Mouse (Mus musculus): ENCODE measurements at regions not wholly inside any gene's neighbourhood (a gene's known extent, or its start where the extent isn't known, plus 50 kb on each side); places are given as distances from the start of the nearest gene placed in this dataset.

GRCm38 (mm10) chr13:111194337-111194736 is 60.5 kb upstream of the Actbl2 start:
- peak overlapping the region; percentile 54 for H3K27ac ChIP-seq (ENCODE audit: insufficient read depth, low read depth, low read length)
- H3K4me1 ChIP-seq (ENCODE audit: control insufficient read depth, insufficient read depth, low read length), result peaks cover 3% of the 10 kb centered on the region
- no peak overlapping the region for H3K4me3 ChIP-seq (ENCODE audit: insufficient read depth, low read depth, low read length)
- TF ChIP-seq POLR2A (IDR thresholded peaks at IDR 0.05; ENCODE audit: insufficient read depth, low read depth, low read length) (no peak), CTCF (IDR thresholded peaks at IDR 0.05; ENCODE audit: insufficient read depth, low read depth, low read length) (no peak)
- WGBS, result 22% methylated on average over 7 of the region's 7 CpGs

- 86% methylated on average over 3 of the region's 3 CpGs for WGBS
- no peak overlapping the region for H3K4me3 ChIP-seq (ENCODE audit: insufficient read depth, low read depth, low read length)
- TF ChIP-seq CTCF (IDR thresholded peaks at IDR 0.05; ENCODE audit: insufficient read depth, low read depth, low read length) (no peak), POLR2A (IDR thresholded peaks at IDR 0.05; ENCODE audit: insufficient read depth, low read depth, low read length) (no peak)
- no peak overlapping the region for H3K27ac ChIP-seq (ENCODE audit: insufficient read depth, low read depth, low read length)
- no peaks in the 10 kb centered on the region for H3K4me1 ChIP-seq (ENCODE audit: control insufficient read depth, insufficient read depth, low read length)
Measured at GRCm38 (mm10) chr13:111201532-111201931, 53.3 kb upstream of the Actbl2 start.

DNA sequence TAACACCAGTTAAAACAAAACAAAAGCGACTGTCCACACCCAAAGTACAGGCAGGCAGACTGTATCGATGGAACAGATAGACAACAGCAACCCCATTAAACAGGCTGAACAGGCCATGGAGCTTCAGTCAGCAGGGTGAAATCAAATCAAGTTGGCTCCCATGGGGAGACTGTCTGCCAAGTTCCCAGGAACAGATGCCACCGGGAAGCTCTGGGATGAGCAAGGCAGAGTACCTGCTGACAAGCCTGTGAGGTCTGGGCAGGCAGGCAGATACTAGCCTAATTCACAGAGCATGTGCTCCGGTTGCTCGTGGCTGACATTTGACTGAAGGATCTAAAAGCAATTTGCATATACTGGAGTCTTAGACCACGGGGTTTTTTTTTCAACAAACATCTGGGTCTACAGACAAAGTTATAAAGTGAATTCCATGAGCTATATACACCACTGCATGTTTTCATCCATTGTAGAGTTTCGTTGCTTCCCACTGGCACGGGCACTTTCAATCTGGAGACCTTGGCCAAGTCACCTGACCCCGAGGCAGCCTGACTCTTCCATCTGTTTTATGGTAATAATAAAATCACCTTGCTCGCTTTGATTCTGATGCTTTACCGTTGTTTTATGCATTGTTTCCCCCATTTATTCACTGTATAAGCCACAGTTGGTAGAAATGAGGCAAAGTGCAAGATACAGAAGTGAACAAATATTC is 50.1 kb upstream of the Actbl2 start:
- 83% methylated on average over 11 of the region's 11 CpGs for WGBS
- H3K27ac ChIP-seq (ENCODE audit: insufficient read depth, low read depth, low read length), result no peak overlapping the region
- no peak overlapping the region for H3K4me3 ChIP-seq (ENCODE audit: insufficient read depth, low read depth, low read length)
- no peak for TF ChIP-seq CTCF (IDR thresholded peaks at IDR 0.05; ENCODE audit: insufficient read depth, low read depth, low read length)
- TF ChIP-seq POLR2A (IDR thresholded peaks at IDR 0.05; ENCODE audit: insufficient read depth, low read depth, low read length), result no peak
- H3K4me1 ChIP-seq (ENCODE audit: control insufficient read depth, insufficient read depth, low read length), result no peaks in the 10 kb centered on the region
